Mouse (Mus musculus): ENCODE results near the gene Rev3l.
"Not testable (repeated sequence)": the region's sequence is repeated elsewhere in the genome, so short reads cannot be mapped to it uniquely, and the experiment has no call there.

The Rev3l gene

GRCm38 (mm10) chr10:39785241-39785640, 53.3 kb downstream of the Rev3l start:
- ATAC-seq (ENCODE audit: low TSS enrichment): no peak

GRCm38 (mm10) chr10:39793295-39793694, 61.4 kb downstream of the Rev3l start:
- no peak for ATAC-seq (ENCODE audit: low TSS enrichment)

DNA sequence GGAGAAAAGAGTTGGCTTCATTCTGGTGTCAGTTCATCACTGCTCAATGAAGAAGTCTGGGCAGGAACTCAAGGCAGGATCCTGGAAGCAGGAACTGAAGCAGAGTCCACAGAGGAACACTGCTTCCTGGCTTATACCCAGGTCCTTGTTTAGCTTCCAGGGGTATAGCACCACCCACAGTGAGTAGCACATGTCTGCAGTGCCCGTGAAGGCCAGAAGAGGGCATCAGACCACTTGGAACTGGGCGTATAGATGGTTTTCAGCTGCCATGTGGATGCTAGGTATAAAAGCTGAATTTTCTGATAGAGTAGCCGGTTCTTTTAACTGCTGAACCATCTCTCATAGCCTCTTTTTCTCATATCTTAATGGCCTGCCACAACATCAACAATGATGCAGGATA, 79.6 kb downstream of the Rev3l start:
- no peak for ATAC-seq (ENCODE audit: low TSS enrichment)

GRCm38 (mm10) chr10:39842621-39843020, 110.7 kb downstream of the Rev3l start:
- 0 out of 2 replicates have a peak, but pooled peaks have one; percentile 34 for ATAC-seq (ENCODE audit: low TSS enrichment)

- no peak for ATAC-seq (ENCODE audit: low TSS enrichment)
These were observed 133.6 kb downstream of the Rev3l start for GRCm38 (mm10) chr10:39865509-39865908.

- ATAC-seq (ENCODE audit: low TSS enrichment): no peak
These were observed 156.7 kb downstream of the Rev3l start for GRCm38 (mm10) chr10:39888621-39889020.

DNA sequence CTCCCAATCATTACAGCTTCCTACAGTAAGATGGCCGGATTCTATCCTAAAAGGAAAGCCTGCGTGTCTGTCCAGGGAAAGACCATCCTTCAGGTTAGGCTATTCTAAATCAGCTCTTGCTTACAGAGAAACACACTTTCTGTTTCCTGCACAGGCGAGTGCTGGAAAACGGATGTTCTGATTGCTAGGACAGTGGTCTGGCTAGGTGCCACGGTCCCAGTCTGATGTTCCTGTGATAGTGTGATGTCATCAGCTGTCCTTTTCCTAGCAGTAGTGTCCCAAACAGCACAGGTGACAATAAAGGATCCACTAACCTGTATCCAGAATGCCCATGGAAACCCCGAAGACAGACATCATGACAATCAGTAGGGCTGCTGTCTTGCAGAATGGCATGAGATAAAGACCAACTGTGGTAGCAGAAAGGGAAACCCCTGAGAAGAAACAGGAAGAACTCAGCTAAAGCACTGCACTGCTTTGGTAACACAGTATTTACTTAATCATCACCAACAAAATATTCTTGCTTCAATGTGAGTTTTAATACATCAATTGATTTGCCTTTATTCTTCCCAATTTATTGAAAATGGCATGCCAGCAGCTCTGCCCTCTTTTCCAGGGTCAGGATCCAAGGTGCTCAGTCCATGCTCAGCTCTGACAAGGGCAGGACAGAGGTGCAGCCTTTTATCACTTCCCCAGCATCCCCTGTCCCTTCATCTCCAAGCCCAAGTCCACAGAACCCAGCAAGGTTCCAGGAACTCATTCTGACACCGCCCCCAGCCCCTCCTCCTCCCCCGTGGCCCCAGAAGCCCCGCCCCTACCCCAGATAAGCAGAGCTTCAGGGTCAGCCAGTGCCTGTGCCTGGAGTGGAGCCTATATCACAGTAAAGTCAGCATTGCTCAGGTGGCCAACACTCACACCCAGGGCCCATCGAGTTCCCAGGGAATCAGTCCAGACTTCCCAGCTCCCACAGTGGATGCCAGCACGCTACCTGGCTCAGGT, 162.1 kb downstream of the Rev3l start:
- no peak for ATAC-seq (ENCODE audit: low TSS enrichment)

DNA sequence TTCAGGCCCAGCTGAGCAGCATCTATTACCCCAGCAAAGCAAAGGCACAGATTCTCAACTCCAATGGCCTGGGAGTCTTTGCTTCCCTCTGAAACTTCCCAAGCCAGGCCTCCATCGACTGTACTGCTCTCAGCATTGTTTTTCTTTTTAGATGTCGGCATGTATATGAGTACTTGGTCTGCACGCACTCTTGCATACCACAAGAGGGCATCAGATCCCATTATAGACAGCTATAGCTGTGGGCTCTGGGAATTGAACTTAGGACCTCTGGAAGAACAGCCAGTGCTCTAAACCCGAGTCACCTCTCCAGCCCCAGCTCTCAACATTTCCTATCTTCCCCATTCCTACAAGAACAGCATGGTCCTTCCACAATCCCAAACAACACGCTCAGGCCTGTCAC, 164.6 kb downstream of the Rev3l start:
- ATAC-seq (ENCODE audit: low TSS enrichment): no peak

DNA sequence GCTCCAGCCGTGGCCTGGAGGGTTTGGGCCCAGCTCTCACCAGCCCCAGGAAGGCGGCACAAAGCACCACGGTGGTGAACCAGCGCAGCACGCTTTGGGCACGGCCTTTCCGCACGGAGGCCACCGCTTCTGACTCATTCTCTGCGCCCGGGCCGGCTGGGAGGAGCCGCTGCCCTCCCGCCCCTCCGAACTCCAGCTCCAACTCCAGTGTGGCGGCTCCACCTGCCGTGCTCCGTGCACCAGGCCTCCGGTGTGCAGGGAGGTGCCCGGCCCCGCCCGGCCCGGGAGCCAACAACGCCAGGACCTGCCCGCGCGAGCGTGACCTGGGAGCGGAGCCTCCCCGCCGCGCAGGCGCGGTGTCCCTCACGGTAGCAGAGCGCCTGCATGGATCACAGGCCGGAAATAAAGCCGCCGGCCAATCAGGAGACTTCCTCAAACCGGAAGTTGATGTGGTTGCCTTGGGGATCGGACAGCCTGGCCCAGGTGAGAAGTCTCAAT, 167.0 kb downstream of the Rev3l start, which contains the start of gene Mfsd4b4:
Gene Mfsd4b4, minus strand, starts transcription at position 365 of the 498 bp plus-strand sequence.
- ATAC-seq (ENCODE audit: low TSS enrichment): peak; percentile 100

GRCm38 (mm10) chr10:39904191-39904590, 172.3 kb downstream of the Rev3l start:
- no peak for ATAC-seq (ENCODE audit: low TSS enrichment)

DNA sequence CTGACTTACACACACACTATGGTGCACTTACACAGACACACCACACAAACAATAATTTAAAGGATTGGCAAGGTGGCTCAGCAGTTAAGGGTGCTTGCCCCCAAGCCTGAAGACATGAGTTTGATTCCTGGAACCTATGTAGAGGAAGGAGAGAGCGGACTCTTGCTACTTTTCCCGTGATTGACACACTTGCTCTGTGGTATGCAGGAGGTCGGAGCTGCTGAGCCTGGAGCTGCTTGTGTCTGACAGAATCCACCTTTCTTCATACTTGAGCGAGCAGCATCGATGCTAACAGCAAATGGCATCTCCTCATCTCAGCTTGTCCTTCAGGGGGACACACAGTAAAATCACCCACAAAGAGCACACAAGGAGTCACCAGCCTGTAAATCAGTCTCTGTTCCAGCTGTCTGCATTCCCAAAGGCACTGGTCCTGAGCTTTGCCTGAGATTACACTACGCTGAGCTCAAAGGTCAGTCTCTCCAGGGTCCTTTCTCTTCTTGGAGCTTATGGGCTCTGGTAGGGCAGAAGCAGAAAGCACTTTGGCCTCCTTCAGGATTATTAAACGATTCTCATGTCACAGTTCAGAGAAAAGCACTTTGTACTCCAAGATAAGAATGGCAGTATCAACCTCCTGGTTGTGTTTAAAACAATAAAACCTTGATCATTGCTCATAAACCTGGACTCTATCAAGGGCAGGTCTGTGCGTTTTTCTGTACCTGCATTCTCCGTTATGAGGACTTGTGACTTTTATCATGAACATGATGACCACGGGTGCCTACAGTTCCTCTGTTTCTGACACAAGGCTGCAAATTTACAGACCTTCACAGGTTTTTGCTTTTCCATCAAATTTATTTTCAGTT, 175.1 kb downstream of the Rev3l start:
- ATAC-seq (ENCODE audit: low TSS enrichment): no peak

DNA sequence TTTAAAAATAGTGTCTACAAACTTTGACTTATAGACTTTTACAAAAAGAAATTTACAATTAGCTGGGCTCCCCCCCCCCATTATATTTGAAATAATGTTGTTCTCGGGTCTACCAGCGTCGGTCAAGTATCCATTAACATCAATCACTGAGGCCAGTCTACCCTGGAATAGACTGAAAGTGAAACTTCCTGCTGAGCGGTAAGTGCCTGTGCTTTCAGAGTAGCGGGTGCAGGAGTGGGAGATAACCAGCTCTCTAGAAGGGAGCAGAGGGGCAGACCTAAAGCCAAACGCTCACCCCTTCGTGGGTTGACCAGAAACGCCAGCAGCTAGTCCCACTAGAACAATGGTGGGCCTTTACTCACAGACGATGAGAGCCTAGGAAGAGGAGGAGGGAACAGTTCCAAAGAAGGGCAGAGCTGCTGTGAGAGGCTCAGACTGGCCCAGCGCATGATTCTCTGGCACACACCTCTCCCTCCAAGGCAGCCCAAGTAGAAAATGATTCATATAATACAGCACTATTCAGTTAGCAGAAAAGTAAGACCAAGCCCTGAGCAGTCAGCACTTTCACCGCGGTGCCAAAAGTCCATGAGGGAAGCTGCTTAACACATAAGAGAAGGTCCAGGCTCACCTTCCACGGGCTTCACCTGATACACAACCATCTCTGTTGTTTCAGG, 177.0 kb downstream of the Rev3l start:
- no peak for ATAC-seq (ENCODE audit: low TSS enrichment)

- no peak for ATAC-seq (ENCODE audit: low TSS enrichment)
These were observed 180.7 kb downstream of the Rev3l start for GRCm38 (mm10) chr10:39912616-39913015.

- ATAC-seq (ENCODE audit: low TSS enrichment): not testable (repeated sequence)
These were observed 192.6 kb downstream of the Rev3l start for GRCm38 (mm10) chr10:39924556-39924955.

Data from frontal cortex, adult (tissue).